Mouse (Mus musculus): ENCODE results near the gene Rasgrp3. TPM values are rescaled to one million over a fixed set of nuclear protein-coding genes. Genes with fewer than 3 reads are reported as not detected.
"Not testable (repeated sequence)": the region's sequence is repeated elsewhere in the genome, so short reads cannot be mapped to it uniquely, and the experiment has no call there.

Rasgrp3 gene
- polyA plus RNA-seq, 1 experiment from 2014 or later, result 24.2 TPM

DNA sequence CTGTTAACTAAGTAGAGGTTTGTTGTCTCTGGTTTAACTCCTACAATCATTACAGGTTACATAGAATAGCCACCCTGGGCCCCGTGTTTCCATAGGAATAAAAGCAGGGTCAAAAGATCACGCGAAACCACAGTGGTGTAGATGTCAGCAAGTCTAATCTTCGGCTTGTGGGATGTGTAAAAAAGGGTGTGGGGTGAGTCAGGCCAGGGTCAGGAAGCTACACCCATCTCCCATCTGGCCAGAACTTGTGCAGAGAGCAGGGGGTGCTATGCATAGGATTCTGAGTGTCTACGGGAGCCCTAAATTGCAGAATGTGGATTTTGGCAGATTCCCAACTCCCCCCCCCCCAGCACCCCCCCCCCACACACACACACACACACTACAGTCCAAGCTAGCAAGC, 2.5 kb downstream of the Rasgrp3 start:
- POLR2A ChIA-PET, result no interaction called here
- in situ Hi-C loops (cut with MboI; ENCODE audit: low pct_unique_long_range_greater_than_20kb), result no loop called here
- no peak for DNase-seq (ENCODE audit: low read depth, low spot score)
- CTCF ChIA-PET, result no interaction called here
- no peak for TF ChIP-seq CTCF (IDR thresholded peaks at IDR 0.05)
- no peaks in the 10 kb centered on the region for H3K27me3 ChIP-seq
- ATAC-seq, result no peak

- CTCF ChIA-PET, result no interaction called here
- no peak for DNase-seq (ENCODE audit: low read depth, low spot score)
- POLR2A ChIA-PET, result no interaction called here
- in situ Hi-C loops (cut with MboI; ENCODE audit: low pct_unique_long_range_greater_than_20kb), result no loop called here
- no peak for TF ChIP-seq CTCF (IDR thresholded peaks at IDR 0.05)
- H3K27me3 ChIP-seq, result no peaks in the 10 kb centered on the region
- peak; percentile 25 for ATAC-seq
Measured at GRCm38 (mm10) chr17:75439062-75439461, 3.4 kb downstream of the Rasgrp3 start.

DNA sequence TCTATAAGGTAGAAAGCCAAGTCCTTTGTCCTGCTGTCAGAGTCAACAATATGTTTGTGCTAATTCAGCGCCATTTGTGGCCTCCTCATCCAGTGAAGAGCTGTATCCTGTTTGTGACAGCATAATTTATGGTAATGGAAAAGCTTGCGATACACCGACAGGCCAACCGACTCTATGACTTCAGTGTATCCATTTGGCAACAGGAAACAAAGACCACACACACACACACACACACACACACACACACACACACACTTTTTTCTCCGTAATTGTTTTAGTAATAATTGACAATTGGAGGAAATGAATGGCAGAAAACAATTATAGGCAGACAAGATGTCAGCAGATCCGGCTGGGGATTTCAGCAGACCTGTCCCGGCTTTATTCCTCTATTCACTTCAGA, 4.9 kb downstream of the Rasgrp3 start:
- ChIA-PET POLR2A (interaction anchor here (0.6 kb wide), 1 partner anchor 110 kb away, joined by 4 read pairs; no protein-coding TSS in a partner anchor), CTCF (no interaction called here)
- no peaks in the 10 kb centered on the region for H3K27me3 ChIP-seq
- TF ChIP-seq CTCF (IDR thresholded peaks at IDR 0.05), result no peak
- in situ Hi-C loops (cut with MboI; ENCODE audit: low pct_unique_long_range_greater_than_20kb), result no loop called here
- ATAC-seq (no peak), DNase-seq (ENCODE audit: low read depth, low spot score) (no peak)

DNA sequence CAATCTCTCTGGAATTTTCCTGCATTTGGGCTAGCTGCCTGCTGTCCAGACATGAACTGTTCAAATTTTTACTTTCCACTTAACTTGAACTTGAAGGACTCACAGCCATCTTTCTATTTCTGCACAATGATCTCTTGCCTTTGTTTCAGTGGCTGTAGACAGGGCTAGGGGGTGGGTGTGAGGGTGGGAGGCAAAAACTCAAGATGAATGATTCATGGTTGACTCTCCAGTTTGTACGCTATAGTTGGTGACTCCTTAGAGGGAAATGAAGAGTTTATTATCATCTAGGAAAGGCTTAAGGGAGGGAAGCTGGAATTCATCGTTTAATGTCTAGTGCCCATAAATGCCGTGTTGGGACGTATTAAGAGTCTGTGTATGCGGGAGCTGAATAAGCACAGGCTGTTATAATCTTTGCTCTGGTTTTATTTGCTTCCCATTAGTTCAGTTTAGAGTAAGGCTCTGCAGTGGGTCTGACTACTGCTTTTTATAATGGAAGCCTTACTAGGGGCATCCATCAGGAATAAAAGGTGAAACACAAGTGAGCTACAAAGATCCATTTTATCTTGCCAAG, 5.6 kb downstream of the Rasgrp3 start:
- no peak for DNase-seq (ENCODE audit: low read depth, low spot score)
- ChIA-PET POLR2A (interaction anchor here (0.6 kb wide), 1 partner anchor 109 kb away, joined by 4 read pairs; no protein-coding TSS in a partner anchor), CTCF (no interaction called here)
- in situ Hi-C loops (cut with MboI; ENCODE audit: low pct_unique_long_range_greater_than_20kb), result no loop called here
- H3K27me3 ChIP-seq, result no peaks in the 10 kb centered on the region
- no peak for ATAC-seq
- no peak for TF ChIP-seq CTCF (IDR thresholded peaks at IDR 0.05)

- ChIA-PET CTCF (no interaction called here), POLR2A (no interaction called here)
- TF ChIP-seq CTCF (IDR thresholded peaks at IDR 0.05), result no peak
- in situ Hi-C loops (cut with MboI; ENCODE audit: low pct_unique_long_range_greater_than_20kb), result no loop called here
- no peak for DNase-seq (ENCODE audit: low read depth, low spot score)
- no peaks in the 10 kb centered on the region for H3K27me3 ChIP-seq
- ATAC-seq, result no peak
Measured at GRCm38 (mm10) chr17:75442352-75442751, 6.7 kb downstream of the Rasgrp3 start.

DNA sequence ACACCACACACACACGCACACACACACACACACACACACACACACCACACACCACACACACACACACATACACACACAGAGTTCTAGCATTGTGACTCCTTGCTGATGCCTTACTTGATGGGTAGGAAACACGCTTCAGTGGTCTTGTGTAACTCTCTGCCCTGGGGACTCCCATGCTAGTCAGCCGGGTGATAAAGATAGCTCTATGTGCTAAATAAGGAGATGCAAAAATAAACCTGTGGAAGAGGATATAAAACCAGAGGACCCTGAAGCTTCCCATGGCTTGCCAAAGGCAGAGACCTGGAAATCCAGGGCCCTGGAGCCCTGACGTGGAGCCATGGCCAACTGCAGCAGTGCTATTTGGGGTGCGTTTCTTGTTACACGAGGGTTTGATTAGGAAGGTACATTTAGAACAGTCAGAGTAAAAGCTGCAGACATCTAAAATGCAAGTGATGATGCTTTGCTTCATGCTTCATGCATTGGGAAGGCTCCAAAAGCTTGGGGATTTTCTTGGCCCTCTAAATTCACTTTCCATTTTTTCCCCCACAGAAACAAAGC, 7.4 kb downstream of the Rasgrp3 start:
- DNase-seq (ENCODE audit: low read depth, low spot score) (peak; percentile 27), ATAC-seq (peak; percentile 79)
- in situ Hi-C loops (cut with MboI; ENCODE audit: low pct_unique_long_range_greater_than_20kb), result no loop called here
- no peaks in the 10 kb centered on the region for H3K27me3 ChIP-seq
- TF ChIP-seq CTCF (IDR thresholded peaks at IDR 0.05), result no peak
- ChIA-PET POLR2A (interaction anchor here (0.6 kb wide), 1 partner anchor 108 kb away, joined by 4 read pairs; no protein-coding TSS in a partner anchor), CTCF (interaction anchor here (1.0 to 2.5 kb wide), 3 partner anchors 12 to 35 kb away, joined by 3 to 7 read pairs (median 3); no protein-coding TSS in a partner anchor)

DNA sequence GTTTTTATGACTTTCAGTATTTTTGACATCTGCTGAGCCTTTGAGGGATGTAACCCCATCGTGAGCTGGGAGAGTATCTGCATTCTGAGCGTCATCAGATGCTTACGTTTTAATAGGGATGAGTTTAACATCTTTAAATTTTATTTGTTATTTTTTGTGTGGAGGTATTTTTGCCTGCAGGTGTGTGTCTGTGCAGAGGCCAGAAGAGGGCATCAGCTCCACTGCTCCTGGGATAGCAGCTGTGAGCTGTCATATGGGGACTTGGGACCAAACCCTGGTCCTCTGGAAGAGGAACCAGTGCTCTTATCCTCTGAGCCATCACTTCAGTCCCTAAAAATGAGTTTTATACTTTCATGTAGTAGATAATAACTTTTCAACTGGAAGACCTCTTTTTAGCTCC, 12.6 kb downstream of the Rasgrp3 start:
- ChIA-PET CTCF (interaction anchor here (1.1 to 2.3 kb wide), 2 partner anchors 12 to 30 kb away, joined by 3 to 12 read pairs; no protein-coding TSS in a partner anchor), POLR2A (no interaction called here)
- H3K27me3 ChIP-seq, result no peaks in the 10 kb centered on the region
- in situ Hi-C loops (cut with MboI; ENCODE audit: low pct_unique_long_range_greater_than_20kb), result no loop called here
- DNase-seq (ENCODE audit: low read depth, low spot score) (no peak), ATAC-seq (no peak)
- peak; percentile 28 for TF ChIP-seq CTCF (IDR thresholded peaks at IDR 0.05)

- ChIA-PET POLR2A (no interaction called here), CTCF (interaction anchor here (1.1 to 2.3 kb wide), 2 partner anchors 11 to 29 kb away, joined by 3 to 12 read pairs; no protein-coding TSS in a partner anchor)
- no peak for TF ChIP-seq CTCF (IDR thresholded peaks at IDR 0.05)
- DNase-seq (ENCODE audit: low read depth, low spot score) (no peak), ATAC-seq (no peak)
- in situ Hi-C loops (cut with MboI; ENCODE audit: low pct_unique_long_range_greater_than_20kb), result no loop called here
- H3K27me3 ChIP-seq, result no peaks in the 10 kb centered on the region
Measured at GRCm38 (mm10) chr17:75449022-75449421, 13.3 kb downstream of the Rasgrp3 start.

- POLR2A ChIA-PET, result no interaction called here
Measured at GRCm38 (mm10) chr17:75452313-75452712, 16.6 kb downstream of the Rasgrp3 start.

DNA sequence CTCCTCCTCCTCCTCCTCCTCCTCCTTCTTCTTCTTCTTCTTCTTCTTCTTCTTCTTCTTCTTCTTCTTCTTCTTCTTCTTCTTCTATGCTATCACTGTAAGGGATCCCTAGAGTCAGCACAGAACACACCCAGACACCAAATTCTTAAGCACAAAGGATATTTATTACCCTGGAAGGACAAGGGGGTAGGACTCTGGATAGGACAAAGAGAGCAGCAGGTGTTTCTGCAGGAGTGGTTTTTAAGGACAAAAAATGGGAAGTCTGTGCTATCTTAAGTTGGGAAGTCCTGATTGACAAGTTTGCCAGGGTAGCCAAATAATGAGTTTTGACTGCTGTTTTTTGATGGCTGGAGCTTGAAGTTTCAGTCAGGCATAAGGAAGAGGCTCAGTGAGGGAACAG, 17.9 kb downstream of the Rasgrp3 start:
- ChIA-PET CTCF (no interaction called here), POLR2A (interaction anchor here (0.7 kb wide), 1 partner anchor 430 kb away, joined by 4 read pairs; no protein-coding TSS in a partner anchor)
- TF ChIP-seq CTCF (IDR thresholded peaks at IDR 0.05), result no peak
- DNase-seq (ENCODE audit: low read depth, low spot score) (no peak), ATAC-seq (no peak)
- no peaks in the 10 kb centered on the region for H3K27me3 ChIP-seq
- in situ Hi-C loops (cut with MboI; ENCODE audit: low pct_unique_long_range_greater_than_20kb), result no loop called here

More at GRCm38 (mm10) chr17:75452313-75452712, 16.6 kb downstream of the Rasgrp3 start:
- no peak for DNase-seq (ENCODE audit: low read depth, low spot score)
- no peak for TF ChIP-seq CTCF (IDR thresholded peaks at IDR 0.05)
- in situ Hi-C loops (cut with MboI; ENCODE audit: low pct_unique_long_range_greater_than_20kb), result no loop called here
- CTCF ChIA-PET, result no interaction called here
- ATAC-seq, result no peak
- H3K27me3 ChIP-seq, result no peaks in the 10 kb centered on the region

DNA sequence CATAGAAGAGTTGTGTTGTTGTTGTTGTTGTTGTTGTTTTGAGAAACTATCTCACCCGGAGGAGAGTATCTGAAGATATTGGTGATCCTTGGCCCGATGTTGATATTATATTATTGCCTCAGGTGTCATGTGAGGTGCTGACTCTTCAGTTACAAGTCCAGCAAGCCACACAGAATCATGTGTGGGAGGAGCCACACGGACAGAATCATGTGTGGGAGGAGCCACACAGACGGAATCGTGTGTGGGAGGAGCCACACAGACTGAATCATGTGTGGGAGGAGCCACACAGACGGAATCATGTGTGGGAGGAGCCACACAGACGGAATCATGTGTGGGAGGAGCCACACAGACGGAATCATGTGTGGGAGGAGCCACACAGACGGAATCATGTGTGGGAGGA, 20.4 kb downstream of the Rasgrp3 start:
- H3K27me3 ChIP-seq; ATAC-seq; in situ Hi-C loops (cut with MboI; ENCODE audit: low pct_unique_long_range_greater_than_20kb); POLR2A ChIA-PET; DNase-seq (ENCODE audit: low read depth, low spot score): not testable (repeated sequence)
- CTCF ChIA-PET, result interaction anchor here (1.1 to 2.4 kb wide), 2 partner anchors 12 to 13 kb away, joined by 3 to 7 read pairs; no protein-coding TSS in a partner anchor
